Mouse (Mus musculus) heart, adult 11 months (tissue): ENCODE data around the gene Tbca.

Source experiments
- DNase-seq: peaks from one replicate; pipeline ENCODE4 v3.0.0; 2022

The Tbca gene

DNA sequence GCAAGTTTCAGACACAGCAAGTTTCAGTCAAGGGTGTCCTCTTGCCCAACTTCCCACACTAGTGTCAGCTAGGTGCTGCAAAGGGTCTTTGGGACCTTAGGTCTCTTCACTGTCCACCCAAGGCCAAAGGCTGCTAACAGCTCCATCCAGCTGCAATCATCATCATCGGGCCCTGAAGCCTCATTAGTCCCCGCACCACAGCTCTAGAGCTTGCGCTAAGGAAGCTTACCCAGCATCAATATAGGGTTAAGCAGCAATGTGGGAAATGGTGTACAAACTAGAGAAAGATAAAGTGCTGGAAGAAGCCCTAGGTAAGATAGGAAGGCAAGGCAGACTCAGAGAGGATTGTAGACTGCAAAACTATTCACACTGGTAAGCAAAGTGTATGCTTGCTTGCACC, 92.5 kb downstream of the Tbca start:
- DNase-seq, result peak; percentile 59

DNA sequence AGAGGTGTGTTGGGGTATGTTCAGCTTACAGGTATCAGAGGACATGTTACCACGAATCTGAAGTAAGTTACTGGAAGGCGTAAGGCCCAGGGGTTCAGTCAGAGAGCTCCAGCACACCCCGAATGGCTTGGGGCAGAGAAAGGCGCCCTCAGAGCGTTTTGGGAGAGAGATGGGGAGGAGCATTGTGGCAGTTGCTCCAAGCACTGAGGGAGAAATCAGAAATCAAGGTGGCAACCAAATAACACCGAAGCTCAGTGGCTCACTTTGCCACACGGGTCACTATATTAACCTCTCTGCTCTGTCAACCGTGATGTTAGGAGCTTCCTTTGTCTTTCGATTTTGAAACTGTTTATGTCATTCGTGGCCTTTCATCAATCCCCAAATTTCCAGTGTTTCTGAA, 93.5 kb downstream of the Tbca start:
- DNase-seq, result peak; percentile 54

DNA sequence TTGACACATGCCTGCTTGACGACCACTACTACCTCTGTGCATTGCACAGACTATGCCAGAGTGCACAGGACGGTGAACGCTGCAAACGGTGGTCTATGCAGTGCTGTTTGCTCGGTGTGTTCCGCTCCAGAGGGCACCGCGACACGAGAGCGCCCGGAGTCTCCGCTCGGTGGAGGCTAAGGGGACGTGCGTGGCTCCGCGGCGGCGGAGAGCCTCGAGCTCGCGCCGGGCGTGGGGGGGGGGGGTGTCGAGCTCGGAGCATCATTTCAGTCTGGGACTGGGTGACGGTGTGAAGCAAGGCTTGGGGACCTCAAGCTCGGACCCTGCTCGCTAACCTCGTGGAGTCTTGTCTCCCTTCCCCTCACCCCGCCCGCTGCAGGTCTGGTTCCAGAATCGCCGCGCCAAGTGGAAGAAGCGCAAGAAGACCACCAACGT, 94.0 kb downstream of the Tbca start:
- no peak for DNase-seq

DNA sequence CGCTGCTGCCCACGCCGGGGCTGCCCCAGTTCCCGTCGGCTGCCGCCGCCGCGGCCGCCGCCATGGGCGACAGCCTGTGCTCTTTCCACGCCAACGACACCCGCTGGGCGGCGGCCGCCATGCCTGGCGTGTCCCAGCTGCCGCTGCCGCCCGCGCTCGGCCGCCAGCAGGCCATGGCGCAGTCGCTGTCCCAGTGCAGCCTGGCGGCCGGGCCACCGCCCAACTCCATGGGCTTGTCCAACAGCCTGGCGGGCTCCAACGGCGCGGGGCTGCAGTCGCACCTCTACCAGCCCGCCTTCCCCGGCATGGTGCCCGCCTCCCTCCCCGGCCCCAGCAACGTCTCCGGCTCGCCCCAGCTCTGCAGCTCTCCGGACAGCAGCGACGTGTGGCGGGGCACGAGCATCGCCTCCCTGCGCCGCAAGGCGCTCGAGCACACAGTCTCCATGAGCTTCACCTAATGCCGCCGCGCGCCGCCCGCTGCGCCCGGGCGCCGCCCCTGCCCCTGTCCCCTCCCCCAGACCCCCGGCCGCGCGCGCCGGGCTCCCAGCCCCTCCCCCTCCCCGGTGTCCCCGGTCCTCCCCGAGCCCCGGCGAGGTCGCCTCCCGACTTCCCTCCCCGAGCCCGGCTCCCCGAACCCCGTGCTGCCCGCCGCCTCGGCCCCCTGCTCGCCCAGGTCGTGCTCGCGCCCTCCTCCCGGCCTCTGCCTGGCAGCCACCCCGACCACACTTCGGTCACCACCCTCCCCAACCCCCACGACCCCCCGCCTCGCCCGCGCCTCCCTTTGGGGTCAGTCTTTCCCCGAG, 94.7 kb downstream of the Tbca start:
- peak; percentile 91 for DNase-seq

DNA sequence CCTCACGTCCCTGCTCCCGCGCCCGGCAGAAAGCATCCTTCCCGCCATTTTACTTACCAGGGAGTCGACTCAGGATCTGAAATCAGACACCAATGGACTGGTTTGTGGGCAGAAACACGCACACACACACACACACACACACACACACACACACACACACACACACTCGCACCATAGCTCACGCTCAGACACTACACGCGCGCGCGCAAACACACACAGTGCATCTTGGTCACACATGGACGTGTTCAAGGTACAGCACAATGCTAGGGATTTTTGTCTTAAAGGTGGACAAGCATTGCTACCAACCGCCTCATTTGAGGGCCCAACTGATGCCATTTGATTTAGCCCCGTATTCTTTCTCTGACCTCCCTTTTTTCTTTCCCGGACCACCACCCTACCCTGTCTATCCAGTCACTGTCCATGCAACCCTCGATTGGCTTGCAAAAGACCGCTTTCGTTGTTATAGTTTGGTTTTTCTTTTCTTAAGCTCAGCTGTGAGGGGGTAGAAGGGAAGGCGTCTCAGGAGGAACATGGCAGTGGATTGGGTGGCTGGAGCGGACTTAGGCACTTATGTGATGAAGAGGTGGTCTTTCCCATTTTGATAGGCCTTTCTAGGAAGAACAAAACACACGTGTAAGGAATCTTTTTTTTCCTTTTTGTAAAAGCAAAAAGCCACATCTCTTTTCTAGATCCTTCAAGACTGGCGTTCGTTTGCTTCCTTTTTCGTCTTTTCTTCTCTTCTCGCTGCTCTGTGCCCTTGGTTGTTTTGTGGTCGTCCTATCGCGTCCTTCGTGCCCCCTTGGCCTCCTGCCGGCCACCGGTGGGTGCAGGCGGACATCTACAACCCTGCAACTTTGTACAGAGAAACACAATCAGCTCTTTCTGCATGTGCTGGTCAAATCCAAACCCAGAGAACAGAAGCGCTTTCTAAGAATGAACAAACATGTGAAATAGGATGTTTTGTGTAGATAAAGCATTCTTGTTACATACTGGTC, 95.6 kb downstream of the Tbca start:
- DNase-seq, result no peak

DNA sequence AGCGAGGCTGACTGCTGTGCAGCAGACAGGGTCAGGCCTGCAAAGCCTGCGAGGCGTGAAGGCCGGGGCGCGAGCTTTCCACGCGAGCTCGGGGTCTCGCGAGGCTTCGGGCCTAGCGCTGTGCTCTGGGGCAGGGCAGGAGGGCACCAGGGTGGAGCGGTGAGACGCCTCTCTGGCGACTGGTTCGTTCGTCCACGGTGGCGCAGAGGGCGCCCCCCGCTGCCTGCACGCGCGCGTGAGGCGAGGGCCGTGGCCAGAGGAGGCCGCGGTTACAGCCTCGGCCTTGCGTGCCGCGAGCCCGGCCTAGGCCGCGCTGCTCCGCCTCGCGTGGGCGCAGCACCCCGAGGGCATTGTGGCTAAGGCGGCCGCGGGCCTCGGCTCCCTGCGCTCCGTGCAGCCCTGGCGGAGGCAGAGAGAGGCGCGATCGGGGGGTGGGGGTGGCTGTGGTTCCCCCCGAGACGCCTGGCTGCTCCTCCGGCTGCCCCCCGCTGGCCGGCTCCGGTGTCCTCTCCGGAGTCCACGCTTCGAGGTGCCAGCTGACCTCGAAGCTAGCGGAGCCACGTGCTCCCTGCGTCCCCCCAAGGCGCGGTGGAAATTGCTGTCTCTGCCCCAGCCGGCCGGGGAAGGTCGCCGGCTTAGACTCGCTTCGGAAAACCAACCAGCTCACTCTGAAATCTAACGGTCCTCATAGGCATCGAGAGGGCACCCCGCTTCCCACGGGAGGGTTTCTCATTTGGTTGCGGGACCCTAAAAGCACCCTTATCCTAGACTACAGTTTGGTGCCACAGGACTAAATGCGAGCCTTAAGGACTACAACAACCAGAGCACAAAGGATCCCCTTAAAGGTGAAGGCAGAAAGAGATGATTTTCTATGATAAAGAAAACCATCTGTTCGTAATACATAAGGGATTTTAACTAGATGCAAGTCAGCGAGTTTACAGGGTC, 96.9 kb downstream of the Tbca start:
- no peak for DNase-seq
